Mouse (Mus musculus) heart, embryonic 14.5 days (tissue): Measurements from ENCODE around the gene Khdc1a. TPM values are rescaled to one million over a fixed set of nuclear protein-coding genes. Genes with fewer than 3 reads are reported as not detected.

Experiments
- polyA plus RNA-seq: library from polyadenylated mRNA; unstranded; fragments of >200 nt; fragmentation: Nextera tagmentation; extraction: Ambion mirVana; gene quantifications from 2 replicates; pipeline ENCODE4 v1.2.1, GENCODE M21; 2014

The Khdc1a gene
- polyA plus RNA-seq, 1 experiment from 2014 or later: not detected

Other genes starting within 250 kb of the Khdc1a start
- 11.8 and 12.5 TPM in 2 replicates for gene Tmem14a, start 131.1 kb upstream of the Khdc1a start, polyA plus RNA-seq
- gene Gsta3, start 109.1 kb upstream of the Khdc1a start, polyA plus RNA-seq: 0.38 TPM in 2 replicates
- not detected in 2 replicates for gene Khdc1c, start 18.7 kb downstream of the Khdc1a start, polyA plus RNA-seq
- gene Khdc1b, start 33.9 kb downstream of the Khdc1a start, polyA plus RNA-seq: 0.08 TPM in 1 of 2 replicates, not detected in the other